Mouse (Mus musculus): ENCODE results near the gene Panx1. TPM values are rescaled to one million over a fixed set of nuclear protein-coding genes. Genes with fewer than 3 reads are reported as not detected.

Panx1 gene
- polyA plus RNA-seq, 1 experiment: 28.2 TPM

DNA sequence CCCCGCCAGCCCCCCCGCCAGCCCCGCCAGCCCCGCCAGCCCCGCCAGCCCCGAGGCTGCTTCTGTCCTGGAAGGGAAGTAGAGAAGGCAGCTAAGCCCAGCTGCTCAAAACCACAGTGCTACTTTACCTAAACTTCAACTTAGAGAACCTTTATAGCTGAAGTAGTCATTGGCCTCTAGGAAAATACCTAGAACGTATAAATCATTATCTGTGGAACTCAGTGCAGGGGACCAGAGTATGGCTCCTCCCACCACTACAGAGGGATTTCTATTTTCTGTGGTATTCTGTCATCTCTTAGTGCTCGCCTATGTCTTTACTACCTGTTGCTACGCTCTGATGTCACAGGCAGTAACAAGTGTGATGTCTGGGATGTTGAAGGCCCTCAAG, 41.0 kb downstream of the Panx1 start:
- H3K4me1 ChIP-seq (ENCODE audit: control insufficient read depth, insufficient read depth, low read length): no peaks in the 10 kb centered on the region
- H3K27ac ChIP-seq (ENCODE audit: insufficient read depth, low read depth, low read length): no peak overlapping the region
- TF ChIP-seq CTCF (IDR thresholded peaks at IDR 0.05; ENCODE audit: low read depth, low read length): no peak
- no peak for TF ChIP-seq POLR2A (IDR thresholded peaks at IDR 0.05; ENCODE audit: borderline replicate concordance, low read depth, low read length)
- no peak overlapping the region for H3K4me3 ChIP-seq (ENCODE audit: insufficient read depth, low read length)

DNA sequence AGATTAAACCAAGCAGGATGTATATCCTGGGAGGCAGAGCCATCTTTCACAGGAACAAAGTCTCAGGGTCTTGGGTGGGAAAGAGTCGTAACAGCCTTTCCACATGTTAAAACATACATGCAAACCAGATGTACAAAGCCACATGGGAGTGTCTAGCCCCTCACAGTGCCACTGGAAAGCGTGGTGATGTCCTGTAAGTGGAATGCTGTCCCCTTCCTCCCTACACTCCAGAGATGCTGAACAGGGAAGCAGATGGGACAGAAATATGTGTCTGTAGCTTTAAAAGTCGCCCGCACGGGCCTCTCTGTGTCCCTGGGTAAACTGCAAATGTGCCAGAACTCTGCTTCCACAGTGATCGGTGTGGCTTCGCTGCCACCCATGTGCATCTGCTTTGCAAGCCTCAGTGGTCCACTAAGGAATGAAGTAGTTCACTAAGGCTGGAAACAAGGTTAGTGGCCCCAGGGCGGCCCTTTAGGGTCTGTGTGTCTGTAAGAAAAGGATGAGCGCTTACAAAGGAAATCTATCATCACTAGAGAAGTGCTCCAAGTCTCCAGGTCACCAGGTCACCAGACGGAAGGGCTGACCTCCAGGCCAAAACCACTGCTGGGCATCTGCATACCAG, 41.5 kb downstream of the Panx1 start:
- TF ChIP-seq CTCF (IDR thresholded peaks at IDR 0.05; ENCODE audit: low read depth, low read length): no peak
- TF ChIP-seq POLR2A (IDR thresholded peaks at IDR 0.05; ENCODE audit: borderline replicate concordance, low read depth, low read length): no peak

DNA sequence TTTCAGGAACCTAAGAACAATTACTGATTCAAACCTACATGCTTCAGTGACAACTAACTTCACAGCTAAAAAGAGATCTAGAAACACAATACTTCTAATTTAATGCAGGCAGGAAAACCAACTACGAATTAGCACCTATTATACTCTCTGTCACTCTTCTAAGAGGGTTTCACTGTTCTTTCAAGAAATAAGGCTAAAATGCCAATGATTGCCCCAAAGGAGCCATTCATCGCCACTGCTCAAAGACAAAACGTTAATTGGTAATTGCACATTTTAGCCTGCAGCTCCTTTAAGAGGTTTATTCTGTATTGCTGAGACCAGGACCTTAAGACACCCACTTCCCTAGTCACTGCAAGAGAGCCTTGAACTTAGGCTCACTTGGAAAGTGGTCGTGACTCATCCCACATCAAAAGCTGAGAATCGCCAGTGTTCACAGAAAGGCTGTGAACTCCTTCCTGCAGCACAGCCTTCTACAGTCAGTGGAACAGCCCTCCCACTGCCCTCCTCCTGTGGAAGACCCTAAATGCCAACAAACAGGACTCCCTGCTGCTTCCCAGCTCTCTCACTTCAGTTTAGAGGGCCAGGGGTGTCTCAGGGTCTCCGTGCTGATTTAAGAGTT, 42.2 kb downstream of the Panx1 start:
- H3K4me1 ChIP-seq (ENCODE audit: control insufficient read depth, insufficient read depth, low read length): peaks cover 10% of the 10 kb centered on the region
- no peak overlapping the region for H3K4me3 ChIP-seq (ENCODE audit: insufficient read depth, low read length)
- TF ChIP-seq CTCF (IDR thresholded peaks at IDR 0.05; ENCODE audit: low read depth, low read length): no peak
- TF ChIP-seq POLR2A (IDR thresholded peaks at IDR 0.05; ENCODE audit: borderline replicate concordance, low read depth, low read length): no peak
- no peak overlapping the region for H3K27ac ChIP-seq (ENCODE audit: insufficient read depth, low read depth, low read length)

More for the DNA sequence above, 41.5 kb downstream of the Panx1 start:
- H3K4me1 ChIP-seq (ENCODE audit: control insufficient read depth, insufficient read depth, low read length): peaks cover 4% of the 10 kb centered on the region
- H3K27ac ChIP-seq (ENCODE audit: insufficient read depth, low read depth, low read length): no peak overlapping the region
- H3K4me3 ChIP-seq (ENCODE audit: insufficient read depth, low read length): no peak overlapping the region

DNA sequence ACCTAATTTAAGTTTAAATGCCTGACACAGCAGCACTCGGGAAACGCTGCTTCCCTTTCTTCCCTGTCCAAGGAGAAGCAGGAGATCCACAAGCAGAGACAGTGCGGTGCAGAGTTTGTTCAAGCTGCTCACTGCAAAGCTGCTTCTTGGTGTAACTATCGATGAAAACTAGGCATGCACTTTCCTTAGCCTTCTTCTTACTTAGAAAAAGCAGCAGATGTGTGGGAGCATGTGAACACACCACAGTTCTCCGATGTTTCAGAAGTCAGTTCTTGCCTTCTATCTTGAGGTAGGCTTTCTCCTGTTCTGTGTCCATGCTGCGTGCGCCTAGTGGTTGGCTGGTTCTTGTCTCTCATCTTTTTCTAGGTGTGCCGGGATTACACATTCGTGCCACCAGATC, 46.5 kb downstream of the Panx1 start:
- Histone ChIP-seq H3K4me1 (ENCODE audit: control insufficient read depth, insufficient read depth, low read length) (peaks cover 13% of the 10 kb centered on the region), H3K4me3 (ENCODE audit: insufficient read depth, low read length) (no peak overlapping the region), H3K27ac (ENCODE audit: insufficient read depth, low read depth, low read length) (no peak overlapping the region)
- TF ChIP-seq POLR2A (IDR thresholded peaks at IDR 0.05; ENCODE audit: borderline replicate concordance, low read depth, low read length) (no peak), CTCF (IDR thresholded peaks at IDR 0.05; ENCODE audit: low read depth, low read length) (no peak)

DNA sequence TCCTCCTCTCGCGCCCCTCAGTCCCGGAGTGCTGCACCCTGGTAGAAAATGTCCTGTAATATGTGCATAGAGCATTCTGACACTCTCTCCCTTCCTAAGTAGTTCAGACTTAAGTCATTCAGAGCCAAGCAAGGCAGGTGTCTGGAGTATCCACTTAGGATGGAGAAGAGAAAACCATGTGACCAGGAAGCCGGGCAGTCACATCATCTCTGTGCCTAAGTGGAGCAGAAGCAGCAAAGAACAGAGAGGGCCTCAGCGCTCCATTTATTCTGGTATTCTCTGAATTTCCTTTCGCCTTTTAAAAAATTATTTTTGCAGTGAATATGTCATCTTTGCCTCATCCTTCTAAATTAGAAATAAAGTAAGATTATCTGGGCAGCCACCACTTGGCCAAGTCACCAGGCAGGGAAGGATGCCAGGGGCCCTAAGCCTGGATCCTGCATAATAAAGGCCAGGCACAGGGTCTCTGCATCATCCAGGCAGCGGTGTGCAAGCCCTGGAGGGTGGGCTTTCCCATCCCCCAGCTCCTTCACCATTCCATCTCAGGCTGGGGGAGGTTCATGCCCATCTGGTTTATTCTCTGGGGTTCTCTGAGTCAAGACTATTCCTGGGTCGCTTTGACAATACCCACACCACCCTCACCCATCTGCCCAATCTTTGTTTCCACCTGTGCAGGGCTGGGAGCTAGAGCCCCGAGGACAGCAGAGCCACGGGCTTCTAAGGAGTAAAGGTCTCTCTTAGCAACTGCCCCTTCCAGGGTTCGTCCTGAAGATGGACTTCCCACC, 47.8 kb downstream of the Panx1 start:
- peaks cover 13% of the 10 kb centered on the region for H3K4me1 ChIP-seq (ENCODE audit: control insufficient read depth, insufficient read depth, low read length)
- no peak overlapping the region for H3K4me3 ChIP-seq (ENCODE audit: insufficient read depth, low read length)
- TF ChIP-seq POLR2A (IDR thresholded peaks at IDR 0.05; ENCODE audit: borderline replicate concordance, low read depth, low read length) (no peak), CTCF (IDR thresholded peaks at IDR 0.05; ENCODE audit: low read depth, low read length) (no peak)
- H3K27ac ChIP-seq (ENCODE audit: insufficient read depth, low read depth, low read length): no peak overlapping the region

DNA sequence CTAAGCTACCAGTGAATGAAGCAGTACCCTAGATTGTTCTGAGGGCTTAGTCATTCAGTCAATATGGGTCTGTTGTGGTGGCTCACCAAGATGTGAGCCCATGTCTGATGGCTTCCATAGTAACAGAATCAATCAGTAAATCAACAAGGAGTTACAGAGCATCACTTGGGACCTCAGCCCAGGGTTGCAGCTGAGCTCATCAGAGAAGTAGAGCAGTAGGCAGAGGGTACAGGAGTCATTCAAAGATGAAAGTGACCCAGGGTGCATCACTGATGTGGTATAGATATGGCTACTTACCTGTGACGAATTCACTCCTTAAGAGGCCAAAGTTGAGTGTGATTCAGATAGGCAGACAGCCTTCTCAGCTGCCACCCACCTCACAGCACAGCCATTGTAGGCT, 49.8 kb downstream of the Panx1 start:
- H3K4me3 ChIP-seq (ENCODE audit: insufficient read depth, low read length): no peak overlapping the region
- no peak for TF ChIP-seq POLR2A (IDR thresholded peaks at IDR 0.05; ENCODE audit: borderline replicate concordance, low read depth, low read length)
- no peak for TF ChIP-seq CTCF (IDR thresholded peaks at IDR 0.05; ENCODE audit: low read depth, low read length)
- no peak overlapping the region for H3K27ac ChIP-seq (ENCODE audit: insufficient read depth, low read depth, low read length)
- peaks cover 13% of the 10 kb centered on the region for H3K4me1 ChIP-seq (ENCODE audit: control insufficient read depth, insufficient read depth, low read length)

DNA sequence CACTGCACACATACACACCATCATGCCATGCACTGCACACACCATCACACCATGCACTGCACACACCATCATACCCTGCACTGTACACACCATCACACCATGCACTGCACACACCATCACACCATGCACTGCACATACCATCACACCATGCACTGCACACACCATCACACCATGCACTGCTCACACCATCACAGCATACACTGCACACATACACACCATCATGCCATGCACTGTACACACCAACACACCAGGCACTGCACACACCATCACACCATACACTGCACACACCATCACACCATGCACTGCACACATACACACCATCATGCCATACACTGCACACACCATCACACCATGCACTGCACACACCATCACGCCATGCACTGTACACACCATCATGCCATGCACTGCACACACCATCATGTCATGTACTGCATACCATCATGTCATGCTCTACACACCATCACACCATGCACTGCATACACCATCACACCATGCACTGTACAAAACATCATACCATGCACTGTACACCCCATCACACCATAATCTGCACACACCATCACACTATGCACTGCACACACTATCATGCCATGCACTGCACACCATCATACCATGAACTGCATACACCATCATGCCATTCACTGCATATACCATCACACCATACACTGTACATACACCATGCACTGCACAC, 56.5 kb downstream of the Panx1 start:
- peaks cover 3% of the 10 kb centered on the region for H3K4me1 ChIP-seq (ENCODE audit: control insufficient read depth, insufficient read depth, low read length)
- H3K4me3 ChIP-seq (ENCODE audit: insufficient read depth, low read length): no peak overlapping the region
- no peak for TF ChIP-seq POLR2A (IDR thresholded peaks at IDR 0.05; ENCODE audit: borderline replicate concordance, low read depth, low read length)
- no peak for TF ChIP-seq CTCF (IDR thresholded peaks at IDR 0.05; ENCODE audit: low read depth, low read length)
- no peak overlapping the region for H3K27ac ChIP-seq (ENCODE audit: insufficient read depth, low read depth, low read length)

DNA sequence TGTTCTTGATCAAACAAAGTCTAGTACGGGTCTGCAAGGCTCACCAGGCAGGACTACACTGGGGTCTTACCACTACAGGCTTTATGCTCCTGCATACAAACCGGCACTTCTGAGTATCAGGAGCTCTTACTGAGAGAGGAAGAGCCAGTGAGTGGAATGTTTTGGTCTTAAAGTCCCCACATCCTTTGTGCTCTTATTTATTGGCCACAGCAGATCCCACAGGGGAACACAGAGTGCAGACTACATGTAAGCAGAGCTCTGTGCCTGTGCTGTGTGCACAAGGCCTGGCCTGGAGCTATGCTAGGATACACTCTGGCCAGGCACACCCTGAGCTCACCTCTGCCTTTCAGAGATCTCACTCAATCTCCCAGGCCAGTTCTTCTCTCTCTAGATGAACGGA, 62.1 kb downstream of the Panx1 start:
- TF ChIP-seq CTCF (IDR thresholded peaks at IDR 0.05; ENCODE audit: low read depth, low read length) (no peak), POLR2A (IDR thresholded peaks at IDR 0.05; ENCODE audit: borderline replicate concordance, low read depth, low read length) (no peak)
- Histone ChIP-seq H3K27ac (ENCODE audit: insufficient read depth, low read depth, low read length) (no peak overlapping the region), H3K4me3 (ENCODE audit: insufficient read depth, low read length) (no peak overlapping the region), H3K4me1 (ENCODE audit: control insufficient read depth, insufficient read depth, low read length) (peaks cover 6% of the 10 kb centered on the region)

DNA sequence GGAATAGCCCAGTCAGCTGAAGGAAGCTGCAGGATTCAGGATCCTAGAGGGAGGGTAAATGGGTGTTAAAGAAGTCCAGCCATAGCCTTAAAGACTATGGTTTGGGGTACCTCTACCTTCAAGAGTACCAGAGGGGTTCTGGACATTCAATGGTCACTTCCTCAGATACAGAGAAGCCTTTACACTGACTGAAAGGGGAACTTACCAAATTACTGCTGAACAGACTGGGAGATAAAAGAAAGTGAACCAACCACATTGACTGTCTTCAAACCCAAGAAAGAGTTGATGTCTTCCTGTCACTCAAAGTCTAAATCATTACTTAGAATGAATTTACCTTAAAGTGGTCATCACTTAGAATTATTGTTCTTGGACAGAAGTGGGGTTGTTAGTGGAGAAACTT, 62.6 kb downstream of the Panx1 start:
- H3K4me1 ChIP-seq (ENCODE audit: control insufficient read depth, insufficient read depth, low read length): peaks cover 6% of the 10 kb centered on the region
- H3K4me3 ChIP-seq (ENCODE audit: insufficient read depth, low read length): no peak overlapping the region
- TF ChIP-seq CTCF (IDR thresholded peaks at IDR 0.05; ENCODE audit: low read depth, low read length) (no peak), POLR2A (IDR thresholded peaks at IDR 0.05; ENCODE audit: borderline replicate concordance, low read depth, low read length) (no peak)
- no peak overlapping the region for H3K27ac ChIP-seq (ENCODE audit: insufficient read depth, low read depth, low read length)

Data from bone marrow macrophage, adult 2 months (primary cell).